ENCODE assay signal across 8 mouse cellular contexts in the genomic region with DNA sequence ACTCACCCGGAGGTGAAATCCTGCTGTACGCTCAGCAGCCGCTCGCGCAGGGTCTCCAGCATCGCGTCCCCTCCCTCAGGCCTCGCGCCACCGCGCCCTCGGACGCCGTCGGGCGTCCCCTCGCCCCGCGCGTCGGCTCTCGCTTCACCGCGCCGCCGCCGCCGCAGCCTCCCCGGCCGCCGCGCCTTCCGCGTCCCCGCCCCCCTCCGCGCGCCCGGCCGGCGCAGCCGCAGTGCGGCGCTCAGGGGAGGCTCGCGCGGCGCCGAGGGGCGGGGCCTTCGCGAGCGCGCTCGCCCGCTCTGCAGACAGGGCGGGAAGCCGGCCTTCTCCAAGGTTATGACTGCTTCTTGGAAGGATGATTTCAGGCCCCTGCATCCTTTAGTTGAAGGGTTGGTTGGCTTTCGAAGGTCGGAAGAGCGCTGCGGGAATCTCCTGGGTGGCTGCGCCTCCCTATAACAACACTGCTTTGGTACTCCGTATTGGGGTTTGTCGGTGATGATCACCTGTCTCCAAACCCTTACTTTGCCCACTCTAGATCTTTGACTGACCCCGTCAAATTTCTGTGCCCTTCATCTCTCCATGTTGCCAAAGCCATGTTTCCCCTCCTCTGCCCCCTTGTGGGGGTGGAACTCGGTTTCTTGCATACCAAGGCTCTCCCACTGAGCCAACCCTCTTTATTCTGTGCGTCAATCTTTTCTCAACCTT. TPM values are rescaled to one million over a fixed set of nuclear protein-coding genes. Genes with fewer than 3 reads are reported as not detected.
DNase-seq lines count a peak whose midpoint lies in the region; ATAC-seq and TF ChIP-seq lines count a peak whose summit lies in the region.

A gene (minus strand): TSS at position 237 of the 705 bp plus-strand sequence.

- peak within 1 kb of the TSS; percentile 78 for H3K4me2 ChIP-seq in limb, embryonic 13.5 days (replicated peaks)
- H3K4me2 ChIP-seq in midbrain, embryonic 15.5 days, result peak within 1 kb of the TSS; percentile 83

- H3K27ac ChIP-seq in embryonic facial prominence, embryonic 10.5 days (replicated peaks), result peak within 1 kb of the TSS; percentile 93
- peak within 1 kb of the TSS; percentile 48; the same call in 1 of the 2 replicates for H3K27ac ChIP-seq in limb, embryonic 13.5 days
- H3K27ac ChIP-seq in midbrain, embryonic 15.5 days, result peak within 1 kb of the TSS; percentile 86
- peak within 1 kb of the TSS; percentile 87 for H3K27ac ChIP-seq in spleen, adult 2 months (ENCODE audit: insufficient read depth, low read length)

- no peaks in the 10 kb centered on the region for H3K9me3 ChIP-seq in embryonic facial prominence, embryonic 10.5 days
- H3K9me3 ChIP-seq in limb, embryonic 13.5 days, result no peaks in the 10 kb centered on the region
- H3K9me3 ChIP-seq in midbrain, embryonic 15.5 days, result no peaks in the 10 kb centered on the region

- DNase-seq in layer of hippocampus, adult 11-12 months (ENCODE audit: low spot score), result peak; percentile 62
- DNase-seq in layer of hippocampus, adult 9-10 months (ENCODE audit: low spot score), result no peak
- peak; percentile 85 for DNase-seq in embryonic facial prominence, embryonic 10.5 days (ENCODE audit: low spot score)
- peak; percentile 98 for DNase-seq in heart, adult 11 months
- peak; percentile 81 for DNase-seq in kidney, adult 18-20 months
- peak in 1 of 2 experiments; percentile 73 for DNase-seq in spleen, adult 2 months (ENCODE audit: low read depth in 1 of 2, low spot score in 2 of 2)

- peaks cover 17% of the 10 kb centered on the region for H3K36me3 ChIP-seq in embryonic facial prominence, embryonic 10.5 days (replicated peaks)
- 0 out of 2 replicates have a peak, but pooled peaks cover 3% of the 10 kb centered on the region for H3K36me3 ChIP-seq in limb, embryonic 13.5 days
- no peaks in the 10 kb centered on the region for H3K36me3 ChIP-seq in midbrain, embryonic 15.5 days (replicated peaks)
- H3K36me3 ChIP-seq in spleen, adult 2 months (ENCODE audit: control insufficient read depth, insufficient read depth, low read length), result 0 out of 2 replicates have a peak, but pooled peaks cover 2% of the 10 kb centered on the region

- TF ChIP-seq CTCF in spleen, adult 2 months (IDR thresholded peaks at IDR 0.05; ENCODE audit: extremely low read depth, insufficient read depth, insufficient read length, insufficient replicate concordance), result no peak

- no peaks in the 10 kb centered on the region for H3K27me3 ChIP-seq in embryonic facial prominence, embryonic 10.5 days (replicated peaks; ENCODE audit: low read depth, poor library complexity, severe bottlenecking)
- no peaks in the 10 kb centered on the region for H3K27me3 ChIP-seq in limb, embryonic 13.5 days
- no peaks in the 10 kb centered on the region for H3K27me3 ChIP-seq in midbrain, embryonic 15.5 days (replicated peaks)
- no peaks in the 10 kb centered on the region for H3K27me3 ChIP-seq in spleen, adult 2 months (ENCODE audit: control insufficient read depth, insufficient read depth, low read length)

- no peak; the same call in 1 of the 2 replicates for TF ChIP-seq POLR2A in spleen, adult 2 months (IDR thresholded peaks at IDR 0.05; ENCODE audit: low read depth, low read length)

- peak; percentile 89 for ATAC-seq in limb, embryonic 13.5 days (ENCODE audit: low FRiP score, low read depth)
- peak; percentile 93 for ATAC-seq in midbrain, embryonic 15.5 days (replicated peaks)

- peaks cover 46% of the 10 kb centered on the region for H3K4me1 ChIP-seq in embryonic facial prominence, embryonic 10.5 days
- H3K4me1 ChIP-seq in limb, embryonic 13.5 days, result peaks cover 28% of the 10 kb centered on the region
- peaks cover 25% of the 10 kb centered on the region for H3K4me1 ChIP-seq in midbrain, embryonic 15.5 days
- H3K4me1 ChIP-seq in spleen, adult 2 months (ENCODE audit: control insufficient read depth, insufficient read depth, insufficient read length), result peaks cover 5% of the 10 kb centered on the region; the same call in 1 of the 2 replicates

- peak within 1 kb of the TSS; percentile 91 for H3K4me3 ChIP-seq in embryonic facial prominence, embryonic 10.5 days
- H3K4me3 ChIP-seq in limb, embryonic 13.5 days, result peak within 1 kb of the TSS; percentile 85
- peak within 1 kb of the TSS; percentile 55 for H3K4me3 ChIP-seq in midbrain, embryonic 15.5 days
- peak within 1 kb of the TSS; percentile 93 for H3K4me3 ChIP-seq in spleen, adult 2 months (ENCODE audit: extremely low read depth, insufficient read depth, insufficient read length)

- WGBS in embryonic facial prominence, embryonic 10.5 days, result 2% methylated on average over 68 of the region's 68 CpGs
- 1% methylated on average over 39 of the region's 68 CpGs for WGBS in limb, embryonic 13.5 days
- WGBS in midbrain, embryonic 15.5 days, result under 1% methylated on average over 65 of the region's 68 CpGs
- under 1% methylated on average over 61 of the region's 68 CpGs for WGBS in spleen, adult 2 months

- H3K9ac ChIP-seq in limb, embryonic 13.5 days, result peak within 1 kb of the TSS; percentile 94
- H3K9ac ChIP-seq in midbrain, embryonic 15.5 days, result peak within 1 kb of the TSS; percentile 77

RNA-seq across cellular contexts. Expression of the gene that starts here (rescaled TPM):
- 85.8 and 86.3 TPM in 2 replicates for polyA plus RNA-seq in embryonic facial prominence, embryonic 10.5 days (2016; fragmentation: Nextera tagmentation; extraction: Ambion mirVana)
- 75.8 and 77.2 TPM in 2 replicates for polyA plus RNA-seq in limb, embryonic 13.5 days (2015; fragmentation: Nextera tagmentation; extraction: Ambion mirVana)
- 141 and 146 TPM in 2 replicates for polyA plus RNA-seq in midbrain, embryonic 15.5 days (2015; fragmentation: Nextera tagmentation; extraction: Ambion mirVana)
- 28.3 and 34.8 TPM in 2 replicates for polyA plus RNA-seq in spleen, adult 2 months (2012; rRNA removed)
